Mouse (Mus musculus): ENCODE results near the gene Acot7.

GRCm38 (mm10) chr4:152209623-152210022, 31.7 kb downstream of the Acot7 start:
- no peak for TF ChIP-seq POLR2A (IDR thresholded peaks at IDR 0.05; ENCODE audit: borderline replicate concordance, extremely low read depth, low read depth, low read length)
- TF ChIP-seq CTCF (IDR thresholded peaks at IDR 0.05; ENCODE audit: insufficient read depth, low read length): no peak

Data from lung, adult 2 months (tissue).